Mouse (Mus musculus) intestine, embryonic 14.5 days (tissue): Measurements from ENCODE around the gene 4930507D05Rik. TPM values are rescaled to one million over a fixed set of nuclear protein-coding genes. Genes with fewer than 3 reads are reported as not detected.
"Not testable (repeated sequence)": the region's sequence is repeated elsewhere in the genome, so short reads cannot be mapped to it uniquely, and the experiment has no call there.

Experiments
- ATAC-seq: fragments of 200-750 bp; cut with Nextera tagmentation; replicated peaks from 2 replicates; pipeline ENCODE4 v1.8.0; 2017; ENCODE audit warnings: low read depth, moderate number of reproducible peaks, moderate TSS enrichment, moderate library complexity; ENCODE audit not compliant: low FRiP score, low TSS enrichment
- DNase-seq: peaks from one replicate; pipeline ENCODE4 v3.0.0-alpha.2; 2018; ENCODE audit warnings: low spot score
- H3K27ac ChIP-seq: fragments of 300-500 bp; sonication (generic); 2 replicates; pipeline ENCODE4 v1.5.1; 2014; ENCODE audit warnings: low read depth, mild to moderate bottlenecking, control low read depth
- H3K27me3 ChIP-seq: fragments of 300-500 bp; sonication (generic); replicated peaks from 2 replicates; pipeline ENCODE4 v1.6.1; 2014; ENCODE audit warnings: low read length, control low read depth; ENCODE audit not compliant: control insufficient read depth, insufficient read depth
- H3K36me3 ChIP-seq: fragments of 300-500 bp; sonication (generic); 2 replicates; pipeline ENCODE4 v1.6.1; 2014; ENCODE audit warnings: low read length, control low read depth; ENCODE audit not compliant: control insufficient read depth, insufficient read depth
- H3K4me1 ChIP-seq: fragments of 300-500 bp; sonication (generic); replicated peaks from 2 replicates; pipeline ENCODE4 v1.6.1; 2014; ENCODE audit warnings: low read length, control low read depth, mixed read lengths; ENCODE audit not compliant: control insufficient read depth, insufficient read depth
- H3K4me2 ChIP-seq: fragments of 300-500 bp; sonication (generic); 2 replicates; pipeline ENCODE4 v1.6.1; 2014; ENCODE audit warnings: low read length
- H3K4me3 ChIP-seq: fragments of 300-500 bp; sonication (generic); 2 replicates; pipeline ENCODE4 v1.5.1; 2014; ENCODE audit warnings: low read depth, low read length, control low read depth, mixed read lengths
- H3K9ac ChIP-seq: fragments of 300-500 bp; sonication (generic); 2 replicates; pipeline ENCODE4 v1.6.1; 2014; ENCODE audit warnings: mild to moderate bottlenecking, low read length
- H3K9me3 ChIP-seq: fragments of 300-500 bp; sonication (generic); 2 replicates; pipeline ENCODE4 v1.6.1; 2016; ENCODE audit warnings: low read length, control low read depth; ENCODE audit not compliant: control insufficient read depth
- WGBS: fragments of 180-500 bp; shearing (Covaris S2); extraction: QIAGEN DNeasy Blood & Tissue Kit; methylation state at CpG from one replicate; pipeline ENCODE4 v1.1.7; 2014; 5-methylcytosine and 5-hydroxymethylcytosine counted together
- polyA plus RNA-seq: library from polyadenylated mRNA; unstranded; fragments of >200 nt; fragmentation: Nextera tagmentation; extraction: Ambion mirVana; gene quantifications from 2 replicates; pipeline ENCODE4 v1.2.1, GENCODE M21; 2014

The 4930507D05Rik gene
- polyA plus RNA-seq, 1 experiment from 2014 or later: 0.37 TPM

DNA sequence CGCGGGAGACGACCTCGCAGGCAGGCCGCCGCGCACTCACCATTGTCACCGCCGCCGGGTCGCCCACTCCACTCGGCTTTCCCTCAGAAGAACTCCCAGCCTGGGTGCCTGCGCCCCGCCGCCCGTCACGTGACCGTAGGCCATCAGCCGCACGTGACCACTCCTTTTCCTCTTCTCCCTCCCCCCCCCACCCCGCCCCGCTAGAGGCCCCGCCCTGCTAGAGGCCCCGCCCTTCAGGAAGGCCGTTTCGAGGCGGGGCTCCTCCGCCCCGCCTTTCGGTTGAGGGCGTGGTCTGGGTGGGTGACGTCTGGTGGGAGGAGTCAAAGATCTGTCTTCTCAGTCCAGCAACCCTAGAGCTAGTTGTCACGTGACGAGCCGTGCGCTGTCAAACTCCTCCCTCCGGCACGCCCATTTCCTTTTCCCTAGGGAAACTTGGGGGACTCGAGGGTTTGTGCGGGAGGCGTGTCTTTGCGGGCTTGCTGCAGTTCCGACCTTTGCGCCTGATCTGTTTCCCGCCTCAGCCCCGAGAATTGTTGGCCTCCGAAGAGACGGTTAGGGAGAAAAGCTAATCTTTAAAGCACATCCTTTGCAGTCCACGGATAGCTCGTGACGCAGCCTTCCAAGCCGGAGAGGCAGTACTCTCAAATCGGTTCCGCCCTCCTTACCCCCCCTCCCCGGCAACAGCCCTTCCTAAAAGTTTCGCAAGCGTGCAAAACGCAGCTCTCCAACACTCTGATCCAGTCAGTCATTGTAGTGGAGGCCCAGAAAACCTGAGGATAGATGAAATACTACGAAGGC, 37.5 kb downstream of the 4930507D05Rik start, which contains the start of gene Vps26a:
Gene Vps26a (minus strand): TSS at position 188 of the 798 bp plus-strand sequence.
- Histone ChIP-seq H3K4me1 (peaks cover 5% of the 10 kb centered on the region; the same call in 1 of the 2 replicates), H3K4me3 (peak within 1 kb of the TSS; percentile 98), H3K9ac (peak within 1 kb of the TSS; percentile 79), H3K9me3 (no peaks in the 10 kb centered on the region), H3K4me2 (peak within 1 kb of the TSS; percentile 77), H3K27ac (peak within 1 kb of the TSS; percentile 81), H3K27me3 (no peaks in the 10 kb centered on the region), H3K36me3 (no peaks in the 10 kb centered on the region)
- DNase-seq (peak; percentile 100), ATAC-seq (peak; percentile 91)
- under 1% methylated on average over 51 of the region's 59 CpGs for WGBS

DNA sequence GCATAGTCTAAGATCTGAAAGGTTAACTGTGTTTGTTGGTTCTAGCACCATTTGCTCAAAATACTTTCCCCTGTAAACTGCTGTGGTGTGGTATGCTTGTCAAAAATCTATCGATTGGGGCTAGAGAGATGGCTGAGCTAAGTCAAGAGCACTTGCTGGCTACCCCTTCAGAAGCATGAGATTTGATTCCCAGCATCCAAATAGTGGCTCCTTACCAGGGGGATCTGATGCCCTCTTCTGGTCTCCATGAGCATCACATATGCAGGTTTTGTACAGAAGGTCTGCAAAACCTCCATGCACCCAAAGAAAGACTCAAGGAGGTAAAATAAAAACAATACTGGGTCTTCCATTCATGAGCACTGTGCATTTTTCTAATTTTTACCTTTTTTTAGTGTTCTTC, 39.0 kb downstream of the 4930507D05Rik start:
- H3K4me1 ChIP-seq: peaks cover 5% of the 10 kb centered on the region; the same call in 1 of the 2 replicates
- DNase-seq (no peak), ATAC-seq (no peak)
- no peaks in the 10 kb centered on the region for H3K9me3 ChIP-seq
- no peaks in the 10 kb centered on the region for H3K36me3 ChIP-seq
- H3K9ac ChIP-seq: no peak overlapping the region
- H3K27ac ChIP-seq: no peak overlapping the region
- H3K27me3 ChIP-seq: no peaks in the 10 kb centered on the region
- 20% methylated on average over 1 of the region's 1 CpGs for WGBS
- no peak overlapping the region for H3K4me3 ChIP-seq
- no peak overlapping the region for H3K4me2 ChIP-seq

DNA sequence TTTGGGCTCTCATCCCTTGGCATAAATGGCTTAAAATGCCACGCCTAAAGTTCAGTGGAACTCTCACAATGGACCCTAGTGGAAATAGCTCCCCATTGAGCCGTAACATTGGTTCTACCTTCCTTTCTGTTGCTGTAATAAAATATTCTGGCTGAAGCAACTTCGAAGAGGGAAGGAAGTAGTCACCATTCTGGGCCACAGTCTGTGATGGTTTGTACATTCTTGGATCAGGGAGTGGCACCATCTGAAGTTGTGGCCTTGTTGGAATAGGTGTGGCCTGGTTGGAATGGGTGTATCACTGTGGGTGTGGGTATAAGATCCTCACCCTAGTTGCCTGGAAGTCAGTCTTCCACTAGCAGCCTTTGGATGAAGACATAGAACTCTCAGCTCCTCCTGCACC, 42.4 kb downstream of the 4930507D05Rik start:
- WGBS: 85% methylated on average over 3 of the region's 3 CpGs
- not testable (repeated sequence) for H3K4me1 ChIP-seq, H3K27ac ChIP-seq, H3K27me3 ChIP-seq, H3K9ac ChIP-seq, H3K9me3 ChIP-seq, DNase-seq, ATAC-seq, H3K4me2 ChIP-seq, H3K36me3 ChIP-seq, H3K4me3 ChIP-seq

DNA sequence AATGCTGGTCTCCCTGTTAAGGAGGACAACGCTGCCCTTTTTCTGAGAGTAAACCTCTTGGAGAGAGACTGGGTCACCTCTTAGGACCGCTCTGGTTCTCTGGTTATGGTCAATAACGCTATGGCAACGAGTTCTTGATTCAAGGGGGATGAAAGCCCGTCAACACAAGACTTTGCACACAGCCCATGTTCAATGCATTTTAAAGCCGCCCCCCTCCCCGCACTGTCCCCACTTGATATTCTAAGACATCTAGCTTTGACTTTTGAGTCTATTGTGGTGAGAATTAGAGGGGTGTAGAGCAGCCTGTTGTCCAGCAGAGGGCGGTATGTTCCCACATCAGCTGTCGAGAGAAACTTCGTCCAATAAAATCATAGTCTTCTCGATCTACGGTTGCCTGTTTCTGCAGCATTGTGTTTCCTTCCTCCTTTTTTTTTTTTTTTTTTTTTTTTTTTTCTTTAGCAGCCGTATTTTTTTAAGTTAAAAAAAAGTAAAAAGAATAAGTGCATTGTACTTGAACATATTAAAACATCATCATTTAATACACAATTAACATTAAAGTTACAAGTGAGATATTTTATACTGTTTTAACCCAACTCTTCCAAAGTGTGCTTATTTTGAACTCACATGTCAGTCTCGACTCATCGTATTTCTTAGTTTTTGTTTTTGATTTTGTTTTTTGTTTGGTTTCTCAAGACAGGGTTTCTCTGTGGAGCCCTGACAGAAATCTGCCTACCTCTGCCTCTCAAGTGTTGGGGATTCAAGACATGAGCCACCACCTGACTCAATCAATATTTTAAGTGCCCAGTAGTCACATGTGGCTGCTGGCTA, 51.0 kb downstream of the 4930507D05Rik start:
- WGBS: 25% methylated on average over 15 of the region's 15 CpGs
- ATAC-seq: no peak; the same call in 1 of the 2 replicates

More for the DNA sequence above, 51.0 kb downstream of the 4930507D05Rik start:
- Histone ChIP-seq H3K36me3 (no peaks in the 10 kb centered on the region), H3K4me2 (no peak overlapping the region), H3K27ac (no peak overlapping the region), H3K4me3 (no peak overlapping the region), H3K27me3 (no peaks in the 10 kb centered on the region), H3K9me3 (no peaks in the 10 kb centered on the region), H3K9ac (no peak overlapping the region), H3K4me1 (no peaks in the 10 kb centered on the region)
- peak; percentile 72 for DNase-seq

Other genes starting within 250 kb of the 4930507D05Rik start
- 31.5 and 32.5 TPM in 2 replicates for gene Tspan15, start 218.2 kb upstream of the 4930507D05Rik start, polyA plus RNA-seq
- gene Tacr2, start 197.1 kb upstream of the 4930507D05Rik start, polyA plus RNA-seq: 0.50 and 0.98 TPM in 2 replicates
- 20.3 and 24.1 TPM in 2 replicates for gene Hk1, start 69.6 kb upstream of the 4930507D05Rik start, polyA plus RNA-seq
- gene Hkdc1, start 27.0 kb upstream of the 4930507D05Rik start, polyA plus RNA-seq: 4.5 and 5.8 TPM in 2 replicates
- gene Supv3l1, start 249 bp downstream of the 4930507D05Rik start, polyA plus RNA-seq: 31.2 and 34.0 TPM in 2 replicates
- gene Vps26a, start 37.3 kb downstream of the 4930507D05Rik start, polyA plus RNA-seq: 81.2 and 93.0 TPM in 2 replicates
- 9.8 and 11.8 TPM in 2 replicates for gene Srgn, start 78.0 kb downstream of the 4930507D05Rik start, polyA plus RNA-seq
- gene Kif1bp, start 129.0 kb downstream of the 4930507D05Rik start, polyA plus RNA-seq: 34.9 and 37.2 TPM in 2 replicates
- gene Ddx21, start 152.8 kb downstream of the 4930507D05Rik start, polyA plus RNA-seq: 36.7 and 37.1 TPM in 2 replicates
- 123 and 129 TPM in 2 replicates for gene Ddx50, start 201.7 kb downstream of the 4930507D05Rik start, polyA plus RNA-seq